Mouse (Mus musculus): ENCODE measurements at regions not wholly inside any gene's neighbourhood (a gene's known extent, or its start where the extent isn't known, plus 50 kb on each side); places are given as distances from the start of the nearest gene placed in this dataset.
"Not testable (repeated sequence)": the region's sequence is repeated elsewhere in the genome, so short reads cannot be mapped to it uniquely, and the experiment has no call there.

GRCm38 (mm10) chr3:137279284-137279683, 61.6 kb upstream of the Emcn start:
- ATAC-seq (ENCODE audit: extremely low read depth, insufficient number of reproducible peaks, low FRiP score, poor library complexity, severe bottlenecking) = no peak
- Histone ChIP-seq H3K36me3 (replicated peaks) (no peaks in the 10 kb centered on the region), H3K27me3 (ENCODE audit: insufficient read depth, low read length) (no peaks in the 10 kb centered on the region)

GRCm38 (mm10) chr3:137281052-137281451, 59.8 kb upstream of the Emcn start:
- H3K27me3 ChIP-seq (ENCODE audit: insufficient read depth, low read length) = no peaks in the 10 kb centered on the region
- TF ChIP-seq GATA1 (IDR thresholded peaks at IDR 0.05; ENCODE audit: borderline replicate concordance, low read length) (no peak), GATA2 (IDR thresholded peaks at IDR 0.05; ENCODE audit: borderline replicate concordance, low read depth, low read length) (no peak), TAL1 (conservative IDR thresholded peaks at IDR 0.05; ENCODE audit: low read depth, low read length) (no peak), POLR2AphosphoS5 (IDR thresholded peaks at IDR 0.05; ENCODE audit: insufficient replicate concordance, low read depth, low read length) (no peak), CTCF (IDR thresholded peaks at IDR 0.05; ENCODE audit: low read depth, low read length) (no peak)
- no peak for DNase-seq (ENCODE audit: low spot score)
- no peak overlapping the region for H3K4me3 ChIP-seq (ENCODE audit: low read depth, low read length)
- no peaks in the 10 kb centered on the region for H3K4me1 ChIP-seq (ENCODE audit: insufficient read depth, low read depth, low read length)
- ATAC-seq (ENCODE audit: extremely low read depth, insufficient number of reproducible peaks, low FRiP score, poor library complexity, severe bottlenecking) = no peak
- no peaks in the 10 kb centered on the region for H3K36me3 ChIP-seq (replicated peaks)
- H3K9me3 ChIP-seq (replicated peaks) = peaks cover 2% of the 10 kb centered on the region; the same call in 1 of the 2 replicates

More at GRCm38 (mm10) chr3:137279284-137279683, 61.6 kb upstream of the Emcn start:
- Histone ChIP-seq H3K9me3 (replicated peaks) (peaks cover 2% of the 10 kb centered on the region; the same call in 1 of the 2 replicates), H3K4me3 (ENCODE audit: low read depth, low read length) (no peak overlapping the region), H3K4me1 (ENCODE audit: insufficient read depth, low read depth, low read length) (no peaks in the 10 kb centered on the region)
- no peak for TF ChIP-seq TAL1 (conservative IDR thresholded peaks at IDR 0.05; ENCODE audit: low read depth, low read length)
- TF ChIP-seq CTCF (IDR thresholded peaks at IDR 0.05; ENCODE audit: low read depth, low read length) = no peak
- TF ChIP-seq POLR2AphosphoS5 (IDR thresholded peaks at IDR 0.05; ENCODE audit: insufficient replicate concordance, low read depth, low read length) = no peak
- no peak for DNase-seq (ENCODE audit: low spot score)

GRCm38 (mm10) chr3:137287558-137287957, 53.3 kb upstream of the Emcn start:
- not testable (repeated sequence) for H3K27me3 ChIP-seq (ENCODE audit: insufficient read depth, low read length); H3K4me1 ChIP-seq (ENCODE audit: insufficient read depth, low read depth, low read length); DNase-seq (ENCODE audit: low spot score); H3K4me3 ChIP-seq (ENCODE audit: low read depth, low read length); ATAC-seq (ENCODE audit: extremely low read depth, insufficient number of reproducible peaks, low FRiP score, poor library complexity, severe bottlenecking); H3K36me3 ChIP-seq (replicated peaks); H3K9me3 ChIP-seq (replicated peaks)

- TF ChIP-seq GATA1 (IDR thresholded peaks at IDR 0.05; ENCODE audit: borderline replicate concordance, low read length) (no peak), TAL1 (conservative IDR thresholded peaks at IDR 0.05; ENCODE audit: low read depth, low read length) (no peak), CTCF (IDR thresholded peaks at IDR 0.05; ENCODE audit: low read depth, low read length) (no peak), GATA2 (IDR thresholded peaks at IDR 0.05; ENCODE audit: borderline replicate concordance, low read depth, low read length) (no peak), POLR2AphosphoS5 (IDR thresholded peaks at IDR 0.05; ENCODE audit: insufficient replicate concordance, low read depth, low read length) (no peak)
- Histone ChIP-seq H3K9me3 (replicated peaks) (no peaks in the 10 kb centered on the region), H3K4me1 (ENCODE audit: insufficient read depth, low read depth, low read length) (no peaks in the 10 kb centered on the region), H3K27me3 (ENCODE audit: insufficient read depth, low read length) (no peaks in the 10 kb centered on the region), H3K4me3 (ENCODE audit: low read depth, low read length) (no peak overlapping the region), H3K36me3 (replicated peaks) (no peaks in the 10 kb centered on the region)
- no peak for DNase-seq (ENCODE audit: low spot score)
- ATAC-seq (ENCODE audit: extremely low read depth, insufficient number of reproducible peaks, low FRiP score, poor library complexity, severe bottlenecking) = no peak
Measured at GRCm38 (mm10) chr3:137288301-137288942, 52.4 kb upstream of the Emcn start.

DNA sequence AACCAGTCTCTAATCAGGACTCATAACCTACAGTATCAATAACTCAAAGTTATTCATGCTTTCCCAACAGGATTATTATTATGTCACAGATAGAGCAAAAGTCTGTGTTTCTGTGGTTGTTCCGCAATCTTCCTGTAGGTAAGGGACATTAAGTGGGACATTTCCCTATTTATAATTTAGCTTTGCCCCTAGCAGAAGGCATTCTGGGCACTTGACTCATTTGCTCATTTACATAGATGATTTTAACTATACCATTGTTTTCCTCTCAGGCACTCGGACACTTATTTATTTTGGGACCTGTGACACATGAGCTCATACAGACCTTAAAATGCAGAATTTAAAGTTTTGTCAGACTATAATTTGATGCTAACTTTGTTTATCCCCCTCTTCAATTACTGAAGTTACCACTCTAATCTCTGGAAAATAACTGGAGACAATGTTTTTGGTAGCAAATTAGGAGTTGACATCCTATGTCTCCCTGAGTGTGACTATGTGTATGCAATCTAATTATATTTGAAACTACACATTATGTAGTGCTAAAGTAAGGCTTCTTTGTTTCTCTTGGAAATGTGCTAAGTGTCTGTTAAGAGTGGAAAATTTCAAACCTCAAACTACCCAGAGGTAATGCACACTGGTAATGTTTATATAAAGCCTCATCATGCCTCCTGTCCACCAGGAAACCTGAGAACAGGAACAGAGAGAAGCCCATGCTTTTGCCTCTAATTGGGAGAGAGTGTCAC, 51.8 kb upstream of the Emcn start:
- no peaks in the 10 kb centered on the region for H3K9me3 ChIP-seq (replicated peaks)
- TF ChIP-seq GATA1 (IDR thresholded peaks at IDR 0.05; ENCODE audit: borderline replicate concordance, low read length) (no peak), GATA2 (IDR thresholded peaks at IDR 0.05; ENCODE audit: borderline replicate concordance, low read depth, low read length) (no peak), TAL1 (conservative IDR thresholded peaks at IDR 0.05; ENCODE audit: low read depth, low read length) (no peak), CTCF (IDR thresholded peaks at IDR 0.05; ENCODE audit: low read depth, low read length) (no peak), POLR2AphosphoS5 (IDR thresholded peaks at IDR 0.05; ENCODE audit: insufficient replicate concordance, low read depth, low read length) (no peak)
- DNase-seq (ENCODE audit: low spot score) (no peak), ATAC-seq (ENCODE audit: extremely low read depth, insufficient number of reproducible peaks, low FRiP score, poor library complexity, severe bottlenecking) (no peak)
- no peaks in the 10 kb centered on the region for H3K27me3 ChIP-seq (ENCODE audit: insufficient read depth, low read length)
- no peaks in the 10 kb centered on the region for H3K36me3 ChIP-seq (replicated peaks)
- no peaks in the 10 kb centered on the region for H3K4me1 ChIP-seq (ENCODE audit: insufficient read depth, low read depth, low read length)
- no peak overlapping the region for H3K4me3 ChIP-seq (ENCODE audit: low read depth, low read length)

GRCm38 (mm10) chr3:137289683-137289984, 51.2 kb upstream of the Emcn start:
- Histone ChIP-seq H3K36me3 (replicated peaks) (no peaks in the 10 kb centered on the region), H3K4me3 (ENCODE audit: low read depth, low read length) (no peak overlapping the region), H3K27me3 (ENCODE audit: insufficient read depth, low read length) (no peaks in the 10 kb centered on the region), H3K9me3 (replicated peaks) (no peaks in the 10 kb centered on the region), H3K4me1 (ENCODE audit: insufficient read depth, low read depth, low read length) (no peaks in the 10 kb centered on the region)
- ATAC-seq (ENCODE audit: extremely low read depth, insufficient number of reproducible peaks, low FRiP score, poor library complexity, severe bottlenecking) (no peak), DNase-seq (ENCODE audit: low spot score) (no peak)
- no peak for TF ChIP-seq POLR2AphosphoS5 (IDR thresholded peaks at IDR 0.05; ENCODE audit: insufficient replicate concordance, low read depth, low read length)
- TF ChIP-seq GATA1 (IDR thresholded peaks at IDR 0.05; ENCODE audit: borderline replicate concordance, low read length) = no peak
- no peak for TF ChIP-seq CTCF (IDR thresholded peaks at IDR 0.05; ENCODE audit: low read depth, low read length)
- TF ChIP-seq TAL1 (conservative IDR thresholded peaks at IDR 0.05; ENCODE audit: low read depth, low read length) = no peak
- TF ChIP-seq GATA2 (IDR thresholded peaks at IDR 0.05; ENCODE audit: borderline replicate concordance, low read depth, low read length) = no peak

Measured in G1E (cell line).